Mouse (Mus musculus): ENCODE results near the gene Ppp2r5e. TPM values are rescaled to one million over a fixed set of nuclear protein-coding genes. Genes with fewer than 3 reads are reported as not detected.
"Not testable (repeated sequence)": the region's sequence is repeated elsewhere in the genome, so short reads cannot be mapped to it uniquely, and the experiment has no call there.

Gene Ppp2r5e
- polyA plus RNA-seq, 1 experiment from 2014 or later: 19.9 TPM

DNA sequence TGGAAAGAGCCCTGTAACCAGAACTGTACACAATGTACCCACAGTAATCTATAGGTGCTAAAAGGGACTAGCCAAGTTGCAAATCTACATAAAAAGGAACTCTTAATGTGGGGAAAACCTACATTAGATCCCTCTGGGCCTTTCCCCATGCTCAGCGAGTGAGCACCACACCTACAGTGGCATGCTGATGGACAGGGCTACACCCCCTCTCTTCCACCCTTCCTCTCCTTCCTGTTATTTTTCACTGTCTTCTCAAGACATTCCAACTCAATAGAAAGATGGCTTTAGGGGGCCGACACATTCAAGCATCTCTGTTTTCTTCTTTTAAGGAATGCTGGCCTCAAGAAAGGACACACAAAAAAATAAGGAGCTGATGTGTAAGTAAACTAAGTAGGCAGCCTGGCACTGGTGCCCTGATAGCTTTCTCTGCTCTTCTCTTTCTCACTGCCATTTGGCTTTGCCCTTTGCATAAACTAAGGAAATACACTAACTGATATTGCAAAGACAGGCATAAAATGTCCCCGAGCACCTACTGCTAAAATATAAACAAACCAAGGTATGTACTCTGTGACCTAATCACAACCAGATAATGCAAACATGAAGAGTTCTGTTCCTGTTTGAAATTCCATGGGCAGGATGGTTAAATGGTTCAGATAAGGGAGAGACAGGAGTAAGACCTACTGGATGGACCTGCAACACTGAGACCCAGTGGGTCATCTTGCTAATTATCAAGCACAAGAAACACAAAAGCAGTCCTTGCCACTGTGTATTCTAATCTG is 103.3 kb downstream of the Ppp2r5e start:
- no peak for TF ChIP-seq CTCF (IDR thresholded peaks at IDR 0.05; ENCODE audit: low read depth)
- 49% methylated on average over 3 of the region's 3 CpGs for WGBS
- Histone ChIP-seq H3K9ac (no peak overlapping the region), H3K4me3 (ENCODE audit: low read depth, low read length) (no peak overlapping the region), H3K27ac (ENCODE audit: low read depth) (no peak overlapping the region), H3K9me3 (ENCODE audit: low read depth, low read length) (no peaks in the 10 kb centered on the region), H3K4me2 (no peak overlapping the region), H3K27me3 (ENCODE audit: insufficient read depth, low read length) (no peaks in the 10 kb centered on the region), H3K4me1 (ENCODE audit: insufficient read depth) (no peaks in the 10 kb centered on the region), H3K36me3 (ENCODE audit: insufficient read depth) (0 out of 2 replicates have a peak, but pooled peaks cover 3% of the 10 kb centered on the region)
- no peak for ATAC-seq (ENCODE audit: insufficient read depth)
- no peak for DNase-seq

DNA sequence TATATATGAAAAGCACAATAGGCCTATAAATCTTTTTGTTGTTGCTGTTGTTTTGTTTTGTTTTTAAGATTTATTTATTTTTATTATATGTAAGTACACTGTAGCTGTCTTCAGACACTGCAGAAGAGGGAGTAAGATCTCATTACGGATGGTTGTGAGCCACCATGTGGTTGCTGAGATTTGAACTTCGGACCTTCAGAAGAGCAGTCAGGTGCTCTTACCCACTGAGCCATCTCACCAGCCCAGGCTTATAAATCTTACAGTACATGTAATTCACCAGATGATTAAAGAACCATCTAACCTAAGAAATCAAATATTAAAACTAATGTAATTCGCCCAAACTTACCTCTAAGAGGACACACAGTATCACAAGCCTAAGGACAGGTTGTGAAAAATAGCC is 103.9 kb downstream of the Ppp2r5e start:
- not testable (repeated sequence) for H3K4me3 ChIP-seq (ENCODE audit: low read depth, low read length); ATAC-seq (ENCODE audit: insufficient read depth); H3K36me3 ChIP-seq (ENCODE audit: insufficient read depth); DNase-seq; H3K27me3 ChIP-seq (ENCODE audit: insufficient read depth, low read length); H3K9me3 ChIP-seq (ENCODE audit: low read depth, low read length); H3K4me1 ChIP-seq (ENCODE audit: insufficient read depth); H3K4me2 ChIP-seq; H3K27ac ChIP-seq (ENCODE audit: low read depth); H3K9ac ChIP-seq
- 90% methylated on average over 3 of the region's 3 CpGs for WGBS

DNA sequence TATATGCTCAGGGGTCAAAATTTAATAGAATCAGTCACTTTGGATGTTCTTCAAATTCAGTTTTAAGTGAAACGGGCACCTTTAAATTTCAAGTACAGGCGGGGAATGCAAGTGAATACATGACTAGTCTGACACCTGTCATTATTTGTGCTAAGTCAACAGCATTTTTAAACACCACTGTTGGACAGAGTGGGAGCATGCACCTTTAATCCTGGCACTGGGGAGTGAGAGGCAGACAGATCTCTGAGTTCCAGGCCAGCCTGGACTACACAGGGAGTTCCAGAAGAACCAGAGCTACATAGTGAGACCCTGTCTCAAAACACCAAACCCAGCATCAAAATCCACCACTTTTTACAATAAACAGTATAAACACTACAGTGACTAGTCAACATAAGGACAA is 108.5 kb downstream of the Ppp2r5e start:
- 76% methylated on average over 2 of the region's 2 CpGs for WGBS
- no peak for ATAC-seq (ENCODE audit: insufficient read depth)
- Histone ChIP-seq H3K4me1 (ENCODE audit: insufficient read depth) (no peaks in the 10 kb centered on the region), H3K4me2 (no peak overlapping the region), H3K36me3 (ENCODE audit: insufficient read depth) (0 out of 2 replicates have a peak, but pooled peaks cover 3% of the 10 kb centered on the region), H3K27me3 (ENCODE audit: insufficient read depth, low read length) (no peaks in the 10 kb centered on the region), H3K27ac (ENCODE audit: low read depth) (no peak overlapping the region), H3K9ac (no peak overlapping the region), H3K9me3 (ENCODE audit: low read depth, low read length) (no peaks in the 10 kb centered on the region), H3K4me3 (ENCODE audit: low read depth, low read length) (no peak overlapping the region)
- DNase-seq: no peak
- TF ChIP-seq CTCF (IDR thresholded peaks at IDR 0.05; ENCODE audit: low read depth): no peak

- Histone ChIP-seq H3K27ac (ENCODE audit: low read depth) (no peak overlapping the region), H3K4me3 (ENCODE audit: low read depth, low read length) (no peak overlapping the region), H3K4me2 (no peak overlapping the region), H3K27me3 (ENCODE audit: insufficient read depth, low read length) (no peaks in the 10 kb centered on the region), H3K4me1 (ENCODE audit: insufficient read depth) (no peaks in the 10 kb centered on the region), H3K9ac (no peak overlapping the region), H3K9me3 (ENCODE audit: low read depth, low read length) (no peaks in the 10 kb centered on the region), H3K36me3 (ENCODE audit: insufficient read depth) (peaks cover 3% of the 10 kb centered on the region; the same call in 1 of the 2 replicates)
- ATAC-seq (ENCODE audit: insufficient read depth): no peak
- WGBS: 87% methylated on average over 3 of the region's 3 CpGs
- no peak for TF ChIP-seq CTCF (IDR thresholded peaks at IDR 0.05; ENCODE audit: low read depth)
- no peak for DNase-seq
Measured at GRCm38 (mm10) chr12:75486568-75487286, 109.3 kb downstream of the Ppp2r5e start.

GRCm38 (mm10) chr12:75482781-75483180 is 113.3 kb downstream of the Ppp2r5e start:
- Histone ChIP-seq H3K9ac (no peak overlapping the region), H3K4me1 (ENCODE audit: insufficient read depth) (no peaks in the 10 kb centered on the region), H3K27me3 (ENCODE audit: insufficient read depth, low read length) (no peaks in the 10 kb centered on the region), H3K27ac (ENCODE audit: low read depth) (no peak overlapping the region), H3K36me3 (ENCODE audit: insufficient read depth) (no peaks in the 10 kb centered on the region; the same call in 1 of the 2 replicates), H3K9me3 (ENCODE audit: low read depth, low read length) (no peaks in the 10 kb centered on the region), H3K4me3 (ENCODE audit: low read depth, low read length) (no peak overlapping the region), H3K4me2 (no peak overlapping the region)
- DNase-seq (no peak), ATAC-seq (ENCODE audit: insufficient read depth) (no peak)
- 85% methylated on average over 3 of the region's 3 CpGs for WGBS
- no peak for TF ChIP-seq CTCF (IDR thresholded peaks at IDR 0.05; ENCODE audit: low read depth)

GRCm38 (mm10) chr12:75482015-75482414 is 114.0 kb downstream of the Ppp2r5e start:
- Histone ChIP-seq H3K4me1 (ENCODE audit: insufficient read depth) (no peaks in the 10 kb centered on the region), H3K27ac (ENCODE audit: low read depth) (no peak overlapping the region), H3K36me3 (ENCODE audit: insufficient read depth) (no peaks in the 10 kb centered on the region; the same call in 1 of the 2 replicates), H3K4me3 (ENCODE audit: low read depth, low read length) (no peak overlapping the region), H3K9ac (no peak overlapping the region), H3K27me3 (ENCODE audit: insufficient read depth, low read length) (no peaks in the 10 kb centered on the region), H3K4me2 (no peak overlapping the region), H3K9me3 (ENCODE audit: low read depth, low read length) (no peaks in the 10 kb centered on the region)
- 91% methylated on average over 4 of the region's 4 CpGs for WGBS
- no peak for TF ChIP-seq CTCF (IDR thresholded peaks at IDR 0.05; ENCODE audit: low read depth)
- ATAC-seq (ENCODE audit: insufficient read depth) (no peak), DNase-seq (no peak)

DNA sequence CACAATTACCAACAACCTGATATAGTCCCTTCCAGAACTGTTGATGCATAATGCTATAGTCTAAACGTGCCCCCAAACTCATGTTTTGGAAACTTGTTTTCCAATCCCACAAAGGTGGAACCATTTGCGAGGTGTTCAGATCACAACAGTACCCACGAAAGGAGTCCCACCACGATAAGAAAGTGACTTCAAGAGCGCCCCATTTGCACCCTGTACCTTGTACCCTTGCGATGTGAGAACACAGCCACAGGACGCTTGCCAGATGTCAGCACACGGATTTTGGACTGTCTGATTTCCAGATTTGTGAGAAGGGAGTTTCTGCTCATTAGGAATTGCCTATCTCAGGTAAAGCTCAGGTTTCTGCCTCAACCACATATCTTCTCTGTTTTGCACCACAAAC is 116.0 kb downstream of the Ppp2r5e start:
- Histone ChIP-seq H3K4me2 (no peak overlapping the region), H3K9me3 (ENCODE audit: low read depth, low read length) (no peaks in the 10 kb centered on the region), H3K4me1 (ENCODE audit: insufficient read depth) (no peaks in the 10 kb centered on the region), H3K27ac (ENCODE audit: low read depth) (no peak overlapping the region), H3K4me3 (ENCODE audit: low read depth, low read length) (no peak overlapping the region), H3K27me3 (ENCODE audit: insufficient read depth, low read length) (no peaks in the 10 kb centered on the region), H3K36me3 (ENCODE audit: insufficient read depth) (no peaks in the 10 kb centered on the region; the same call in 1 of the 2 replicates), H3K9ac (no peak overlapping the region)
- TF ChIP-seq CTCF (IDR thresholded peaks at IDR 0.05; ENCODE audit: low read depth): no peak
- WGBS: 89% methylated on average over 8 of the region's 8 CpGs
- ATAC-seq (ENCODE audit: insufficient read depth) (no peak), DNase-seq (no peak)
